Mouse (Mus musculus) bone marrow macrophage, adult 2 months (primary cell): ENCODE results near the gene Fgfr2.

Experiments
- CTCF ChIP-seq: IDR thresholded peaks from 2 replicates; pipeline ENCODE4 v1.5.1; 2012; ENCODE audit warnings: low read depth, mild to moderate bottlenecking, low read length, moderate library complexity
- POLR2A ChIP-seq: IDR thresholded peaks from 2 replicates; pipeline ENCODE4 v1.6.1; 2012; ENCODE audit warnings: mild to moderate bottlenecking, low read depth, low read length, borderline replicate concordance

DNA sequence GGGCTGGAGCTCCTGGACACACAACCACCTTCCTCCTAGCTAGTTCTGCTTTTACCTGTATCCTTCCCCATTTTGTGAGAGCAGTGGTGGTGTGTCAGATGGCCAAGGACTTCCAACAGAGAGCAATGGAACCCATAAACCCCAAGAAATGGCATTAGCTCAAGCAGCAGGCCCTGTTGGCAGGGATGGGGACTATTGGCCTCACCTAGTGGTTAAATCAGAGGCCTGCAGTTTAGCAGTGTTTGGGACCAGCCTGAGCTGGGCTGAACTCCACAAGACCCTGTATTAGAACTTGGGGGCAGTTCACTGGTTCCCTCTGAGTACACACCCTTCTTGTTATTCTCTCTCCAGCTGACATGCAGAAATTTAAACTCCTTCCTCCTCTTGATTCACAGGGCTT lies 1262.0 kb downstream of the Fgfr2 start:
- TF ChIP-seq POLR2A (no peak), CTCF (no peak)
